Mouse (Mus musculus) layer of hippocampus, adult 6 months (tissue): ENCODE measurements around the gene Cpsf2. TPM values are rescaled to one million over a fixed set of nuclear protein-coding genes. Genes with fewer than 3 reads are reported as not detected.

Experiments used
- long read RNA-seq, 2 experiments: library from polyadenylated mRNA; unstranded; transcript quantifications; one replicate each; pipeline ENCODE4 v2.0.0; 2019 to 2020
- polyA plus RNA-seq: library from polyadenylated mRNA; unstranded; fragments of <200 nt; fragmentation: Nextera tagmentation; gene quantifications from 2 replicates; pipeline ENCODE4 v1.2.3, GENCODE M21; 2021

The Cpsf2 gene
- 11.0 and 11.2 TPM in 2 replicates for polyA plus RNA-seq
- long read RNA-seq, experiment 1, full-length matches to known transcripts = 35 of 62 reads
- long read RNA-seq, experiment 1, partial matches to known transcripts = 17 of 62 reads
- long read RNA-seq, experiment 1, other reads (novel, unspliced or antisense) = 10 of 62 reads
- long read RNA-seq, experiment 2, full-length matches to known transcripts = 173 of 205 reads
- long read RNA-seq, experiment 2, partial matches to known transcripts = 18 of 205 reads
- long read RNA-seq, experiment 2, other reads (novel, unspliced or antisense) = 14 of 205 reads

GRCm38 (mm10) chr12:101975601-101976571 is at the start of gene Cpsf2:
Gene Cpsf2 (plus strand): TSS chr12:101975988.

GRCm38 (mm10) chr12:101957942-101958544 is 17.7 kb upstream of the Cpsf2 start, which contains the start of gene Atxn3:
Gene Atxn3 (minus strand): TSS chr12:101958246.

Other genes with a start within 250 kb of the Cpsf2 start
- 5.5 and 9.1 TPM in 2 replicates for gene Fbln5, start 156.9 kb upstream of the Cpsf2 start, polyA plus RNA-seq
- 24.5 and 28.7 TPM in 2 replicates for gene Trip11, start 62.7 kb upstream of the Cpsf2 start, polyA plus RNA-seq
- 6.4 and 7.6 TPM in 2 replicates for gene Atxn3, start 17.7 kb upstream of the Cpsf2 start, polyA plus RNA-seq
- gene Slc24a4, start 152.7 kb downstream of the Cpsf2 start, polyA plus RNA-seq = 10.2 TPM in 2 replicates